Mouse (Mus musculus) forebrain, embryonic 14.5 days (tissue): Measurements from ENCODE around the gene Odf3. TPM values are rescaled to one million over a fixed set of nuclear protein-coding genes. Genes with fewer than 3 reads are reported as not detected.

Source experiments
- ATAC-seq: fragments of 200-750 bp; cut with Nextera tagmentation; 2 replicates; pipeline ENCODE4 v1.8.0; 2017; ENCODE audit warnings: mild to moderate bottlenecking, moderate library complexity
- DNase-seq: peaks from one replicate; pipeline ENCODE4 v3.0.0-alpha.2; 2015; ENCODE audit warnings: low spot score
- H3K27ac ChIP-seq: fragments of 300-500 bp; sonication (generic); 2 replicates; pipeline ENCODE4 v1.5.1; 2014; ENCODE audit warnings: low read depth, mild to moderate bottlenecking, control low read depth, low read length, moderate library complexity
- H3K27me3 ChIP-seq: fragments of 300-500 bp; sonication (generic); replicated peaks from 2 replicates; pipeline ENCODE4 v1.6.1; 2014; ENCODE audit warnings: low read length, control low read depth, mixed read lengths; ENCODE audit not compliant: control insufficient read depth, insufficient read depth
- H3K36me3 ChIP-seq: fragments of 300-500 bp; sonication (generic); 2 replicates; pipeline ENCODE4 v1.6.1; 2014; ENCODE audit warnings: low read length, control low read depth; ENCODE audit not compliant: control insufficient read depth, insufficient read depth
- H3K4me1 ChIP-seq: fragments of 300-500 bp; sonication (generic); 2 replicates; pipeline ENCODE4 v1.6.1; 2014; ENCODE audit warnings: antibody characterized with exemption, low read length, control low read depth; ENCODE audit not compliant: control insufficient read depth, insufficient read depth
- H3K4me2 ChIP-seq: fragments of 300-500 bp; sonication (generic); 2 replicates; pipeline ENCODE4 v1.6.1; 2014; ENCODE audit warnings: mild to moderate bottlenecking, control low read depth, low read length
- H3K4me3 ChIP-seq: fragments of 300-500 bp; sonication (generic); 2 replicates; pipeline ENCODE4 v1.5.1; 2014; ENCODE audit warnings: low read depth, low read length, control low read depth
- H3K9ac ChIP-seq: fragments of 300-500 bp; sonication (generic); 2 replicates; pipeline ENCODE4 v1.6.1; 2014; ENCODE audit warnings: mild to moderate bottlenecking, low read length, control low read depth, moderate library complexity
- H3K9me3 ChIP-seq: fragments of 300-500 bp; sonication (generic); replicated peaks from 2 replicates; pipeline ENCODE4 v1.6.1; 2016; ENCODE audit warnings: low read length, control low read depth, mixed read lengths; ENCODE audit not compliant: control insufficient read depth
- WGBS: fragments of 180-500 bp; shearing (Covaris S2); extraction: QIAGEN DNeasy Blood & Tissue Kit; methylation state at CpG from one replicate; pipeline ENCODE4 v1.1.7; 2014; 5-methylcytosine and 5-hydroxymethylcytosine counted together
- polyA plus RNA-seq: library from polyadenylated mRNA; unstranded; fragments of >200 nt; fragmentation: Nextera tagmentation; extraction: Ambion mirVana; gene quantifications from 2 replicates; pipeline ENCODE4 v1.2.1, GENCODE M21; 2014

The Odf3 gene
- polyA plus RNA-seq: not detected in 2 replicates

DNA sequence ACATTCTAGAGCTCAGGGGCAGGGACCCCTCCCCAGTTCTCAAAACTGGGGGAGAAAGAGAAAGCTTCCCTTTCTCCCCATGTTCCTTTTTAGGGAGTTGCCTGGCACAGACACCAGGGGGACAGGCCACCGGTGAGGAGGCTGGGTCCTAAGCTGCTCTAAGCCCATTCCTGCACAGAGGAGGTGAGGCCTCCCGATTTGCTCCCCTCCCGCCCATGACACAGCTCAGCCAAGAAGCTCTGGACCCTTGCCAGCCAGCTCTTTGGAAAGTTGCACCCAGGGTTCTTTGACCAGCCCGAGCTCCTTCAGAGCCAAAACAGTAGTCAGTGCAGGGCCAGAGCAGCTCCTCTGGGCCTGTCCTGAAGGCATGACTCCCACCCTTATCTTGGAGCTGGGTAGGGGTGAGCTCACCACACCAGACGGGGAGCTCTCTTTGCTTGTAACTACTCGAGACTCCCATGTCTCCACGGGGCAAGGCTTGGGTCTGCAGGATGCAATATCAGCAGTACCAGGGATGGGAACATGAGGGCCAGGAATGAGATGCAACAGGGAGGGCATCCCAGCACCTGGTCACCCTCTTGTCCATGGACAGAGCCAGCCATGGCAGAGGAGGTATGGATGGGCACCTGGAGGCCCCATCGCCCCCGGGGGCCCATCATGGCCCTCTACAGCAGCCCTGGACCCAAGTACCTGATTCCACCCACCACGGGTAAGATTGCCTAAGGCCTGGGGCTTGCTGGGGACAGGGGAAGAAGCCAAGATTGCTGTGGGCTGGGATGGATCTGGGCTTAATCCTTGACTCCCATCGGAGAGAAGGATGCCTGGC, at the start of gene Odf3:
Gene Odf3 (plus strand): TSS at position 51 of the 826 bp plus-strand sequence.
- DNase-seq (peak; percentile 32), ATAC-seq (no peak)
- H3K27ac ChIP-seq: no peak within 1 kb of the TSS
- H3K27me3 ChIP-seq: 0 out of 2 replicates have a peak, but pooled peaks cover 3% of the 10 kb centered on the region
- H3K9me3 ChIP-seq: no peaks in the 10 kb centered on the region
- H3K9ac ChIP-seq: no peak within 1 kb of the TSS
- H3K4me2 ChIP-seq: no peak within 1 kb of the TSS
- WGBS: 59% methylated on average over 11 of the region's 11 CpGs
- H3K4me1 ChIP-seq: no peaks in the 10 kb centered on the region
- peaks cover 20% of the 10 kb centered on the region for H3K36me3 ChIP-seq
- no peak within 1 kb of the TSS for H3K4me3 ChIP-seq

DNA sequence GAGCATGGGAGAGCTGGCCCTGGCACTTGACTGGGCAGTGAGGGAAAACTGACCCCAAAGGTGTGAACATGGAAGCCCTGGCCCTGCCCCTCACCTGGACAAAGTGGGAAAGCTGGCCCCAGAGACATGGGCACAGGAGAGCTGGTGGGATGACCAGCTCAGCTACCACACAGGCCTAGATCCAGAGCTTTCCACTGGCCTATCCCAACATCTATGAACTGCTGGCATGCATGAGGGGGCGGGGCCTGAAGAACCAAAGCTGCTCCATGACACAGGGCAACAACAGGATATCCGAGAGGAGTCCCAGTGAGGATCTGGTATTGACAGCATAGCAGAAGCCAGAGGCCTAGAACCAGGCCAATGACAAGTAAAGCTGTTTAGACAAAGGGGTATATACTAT, 49.4 kb upstream of the Odf3 start:
- Histone ChIP-seq H3K27me3 (no peaks in the 10 kb centered on the region), H3K9ac (no peak overlapping the region), H3K9me3 (no peaks in the 10 kb centered on the region), H3K4me2 (no peak overlapping the region), H3K36me3 (no peaks in the 10 kb centered on the region), H3K27ac (no peak overlapping the region), H3K4me1 (no peaks in the 10 kb centered on the region), H3K4me3 (no peak overlapping the region)
- DNase-seq (no peak), ATAC-seq (no peak)
- WGBS: 70% methylated on average over 2 of the region's 2 CpGs

DNA sequence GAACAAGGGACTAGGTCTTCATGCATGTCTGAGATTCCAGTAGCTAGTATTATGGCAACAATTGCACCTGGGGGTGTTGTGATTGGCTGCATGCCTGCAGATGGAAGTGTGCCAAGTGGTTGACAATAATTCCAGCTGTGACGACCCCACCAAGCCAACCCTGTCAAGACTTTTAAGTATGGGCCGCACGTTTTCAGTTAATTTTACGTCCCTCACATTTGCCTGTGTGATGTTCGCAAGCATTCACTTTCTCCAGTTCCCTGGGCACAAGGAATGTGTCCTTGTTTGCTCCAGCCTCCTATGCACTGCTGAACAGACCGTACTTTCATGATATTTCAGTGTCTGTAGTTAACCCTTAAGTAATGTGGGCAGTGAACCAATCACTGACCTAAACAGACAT, 45.0 kb upstream of the Odf3 start:
- H3K4me1 ChIP-seq: no peaks in the 10 kb centered on the region
- DNase-seq (no peak), ATAC-seq (no peak)
- H3K9me3 ChIP-seq: no peaks in the 10 kb centered on the region
- H3K9ac ChIP-seq: no peak overlapping the region
- no peaks in the 10 kb centered on the region for H3K36me3 ChIP-seq
- H3K4me2 ChIP-seq: no peak overlapping the region
- H3K27ac ChIP-seq: no peak overlapping the region
- H3K27me3 ChIP-seq: no peaks in the 10 kb centered on the region
- WGBS: 70% methylated on average over 6 of the region's 6 CpGs
- H3K4me3 ChIP-seq: no peak overlapping the region

DNA sequence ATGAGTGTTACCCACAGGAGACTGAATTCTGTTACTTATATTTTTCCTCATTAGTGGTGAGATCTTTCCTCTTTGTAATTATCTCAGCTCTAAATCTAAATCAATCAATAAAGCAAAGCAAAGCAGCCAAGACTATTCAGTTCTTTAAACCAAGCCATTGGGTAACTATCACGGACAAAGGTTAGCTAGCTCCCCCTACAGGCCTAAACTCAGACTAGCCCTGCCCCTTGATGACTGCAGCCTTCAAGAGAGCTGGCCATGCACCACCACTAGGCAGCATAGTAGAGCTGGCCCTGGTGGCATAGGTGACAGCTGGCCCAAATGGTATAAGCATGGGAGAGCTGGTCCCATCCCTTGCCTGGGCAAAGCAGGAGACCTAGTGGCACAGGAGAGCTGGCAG, 41.9 kb upstream of the Odf3 start:
- no peak overlapping the region for H3K9ac ChIP-seq
- no peaks in the 10 kb centered on the region for H3K27me3 ChIP-seq
- no peak overlapping the region for H3K27ac ChIP-seq
- H3K9me3 ChIP-seq: no peaks in the 10 kb centered on the region
- 17% methylated on average over 1 of the region's 1 CpGs for WGBS
- no peak overlapping the region for H3K4me3 ChIP-seq
- H3K4me1 ChIP-seq: no peaks in the 10 kb centered on the region
- ATAC-seq (no peak), DNase-seq (peak; percentile 16)
- no peak overlapping the region for H3K4me2 ChIP-seq
- peaks cover 3% of the 10 kb centered on the region; the same call in 1 of the 2 replicates for H3K36me3 ChIP-seq

DNA sequence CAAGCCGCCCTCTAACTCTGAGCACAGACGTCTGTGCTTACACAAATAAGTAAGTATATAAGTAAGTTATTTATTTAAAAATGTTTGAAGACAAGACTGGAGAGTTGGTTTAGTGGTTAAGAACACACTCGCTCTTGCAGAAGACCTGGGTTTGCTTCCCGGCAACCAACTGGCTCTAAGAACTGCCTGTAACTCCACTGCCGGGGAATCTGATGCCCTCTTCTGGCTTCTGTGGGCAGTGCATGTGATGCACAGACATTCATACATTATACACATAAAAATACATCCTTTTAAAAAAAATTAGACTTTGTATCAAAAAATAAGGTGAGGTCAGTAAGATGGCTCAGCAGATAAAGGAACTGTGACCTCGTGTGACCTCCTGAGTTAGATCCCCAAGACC, 37.1 kb upstream of the Odf3 start:
- no peaks in the 10 kb centered on the region for H3K4me1 ChIP-seq
- DNase-seq (no peak), ATAC-seq (no peak)
- H3K27ac ChIP-seq: no peak overlapping the region
- H3K36me3 ChIP-seq: peaks cover 21% of the 10 kb centered on the region
- H3K9ac ChIP-seq: no peak overlapping the region
- no peaks in the 10 kb centered on the region for H3K9me3 ChIP-seq
- 90% methylated on average over 6 of the region's 6 CpGs for WGBS
- H3K4me3 ChIP-seq: no peak overlapping the region
- no peaks in the 10 kb centered on the region for H3K27me3 ChIP-seq
- no peak overlapping the region for H3K4me2 ChIP-seq

DNA sequence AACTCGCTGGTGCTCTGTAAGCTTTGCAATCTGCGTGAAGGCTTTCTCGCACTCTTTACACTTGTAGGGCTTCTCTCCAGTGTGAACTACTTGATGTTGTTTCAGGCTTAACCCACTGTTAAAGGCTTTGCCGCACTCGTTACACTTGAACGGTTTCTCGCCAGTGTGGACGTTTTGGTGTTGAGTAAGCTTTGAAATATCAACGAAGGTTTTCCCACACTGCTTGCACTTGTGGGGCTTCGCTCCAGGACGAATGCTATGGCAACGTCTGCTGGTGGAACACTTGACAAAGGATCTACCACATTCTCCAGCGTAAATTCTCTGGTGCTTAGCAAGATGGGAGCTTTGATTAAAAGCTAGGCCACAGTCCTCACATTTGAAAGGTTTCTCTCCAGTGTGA, 35.9 kb upstream of the Odf3 start:
- H3K4me3 ChIP-seq: no peak overlapping the region
- no peak for DNase-seq
- no peaks in the 10 kb centered on the region for H3K9me3 ChIP-seq
- H3K4me2 ChIP-seq: no peak overlapping the region
- H3K27me3 ChIP-seq: no peaks in the 10 kb centered on the region
- H3K9ac ChIP-seq: no peak overlapping the region
- no peaks in the 10 kb centered on the region for H3K4me1 ChIP-seq
- WGBS: 85% methylated on average over 13 of the region's 13 CpGs
- H3K27ac ChIP-seq: no peak overlapping the region
- H3K36me3 ChIP-seq: peaks cover 21% of the 10 kb centered on the region
- ATAC-seq: no peak

DNA sequence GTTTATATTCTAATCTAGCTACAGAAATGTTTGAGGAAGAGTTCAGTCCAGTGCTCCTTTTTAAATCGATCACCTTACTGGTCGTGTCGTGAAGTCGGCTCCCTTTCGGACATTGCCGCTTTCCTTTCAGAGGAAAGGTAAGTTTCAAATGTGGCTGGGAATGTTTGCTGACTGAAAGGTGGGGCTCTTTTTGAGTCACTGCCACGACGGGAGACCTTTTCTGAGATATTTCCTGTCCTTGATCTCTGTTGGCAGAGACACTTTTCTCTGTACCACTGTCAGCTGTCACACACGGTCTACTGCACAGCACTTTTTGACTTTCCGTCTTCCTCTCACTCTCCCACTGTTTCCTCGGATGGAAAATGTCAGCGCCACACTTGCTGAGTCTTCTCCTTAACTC, 34.8 kb upstream of the Odf3 start:
- H3K4me3 ChIP-seq: no peak overlapping the region
- ATAC-seq (no peak), DNase-seq (no peak)
- WGBS: 90% methylated on average over 12 of the region's 12 CpGs
- no peaks in the 10 kb centered on the region for H3K4me1 ChIP-seq
- H3K4me2 ChIP-seq: no peak overlapping the region
- no peaks in the 10 kb centered on the region for H3K9me3 ChIP-seq
- no peak overlapping the region for H3K27ac ChIP-seq
- no peak overlapping the region for H3K9ac ChIP-seq
- H3K27me3 ChIP-seq: no peaks in the 10 kb centered on the region
- H3K36me3 ChIP-seq: peaks cover 21% of the 10 kb centered on the region

DNA sequence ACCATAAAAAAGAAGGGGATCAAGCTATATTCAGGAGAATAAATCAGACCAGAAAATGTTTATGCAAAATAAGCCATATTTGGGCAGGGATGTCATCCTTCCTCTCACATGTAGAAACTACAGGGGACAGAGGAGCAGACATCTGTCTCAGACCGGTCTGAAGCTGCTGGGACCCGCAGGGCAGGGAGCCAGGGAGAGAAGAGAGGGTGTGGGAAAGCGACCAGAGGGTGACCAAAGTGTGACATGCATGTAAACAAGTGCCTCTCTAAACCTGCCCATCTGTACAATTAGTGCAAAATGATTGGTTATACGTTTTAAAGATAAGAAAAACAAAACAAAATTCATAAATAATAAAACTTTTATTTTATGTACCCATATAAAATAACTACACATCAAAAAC, 27.4 kb upstream of the Odf3 start:
- Histone ChIP-seq H3K4me3 (no peak overlapping the region), H3K27ac (no peak overlapping the region), H3K4me2 (no peak overlapping the region), H3K36me3 (no peaks in the 10 kb centered on the region; the same call in 1 of the 2 replicates), H3K9ac (no peak overlapping the region), H3K4me1 (no peaks in the 10 kb centered on the region), H3K9me3 (no peaks in the 10 kb centered on the region), H3K27me3 (no peaks in the 10 kb centered on the region)
- DNase-seq (no peak), ATAC-seq (no peak)
- 71% methylated on average over 4 of the region's 4 CpGs for WGBS

DNA sequence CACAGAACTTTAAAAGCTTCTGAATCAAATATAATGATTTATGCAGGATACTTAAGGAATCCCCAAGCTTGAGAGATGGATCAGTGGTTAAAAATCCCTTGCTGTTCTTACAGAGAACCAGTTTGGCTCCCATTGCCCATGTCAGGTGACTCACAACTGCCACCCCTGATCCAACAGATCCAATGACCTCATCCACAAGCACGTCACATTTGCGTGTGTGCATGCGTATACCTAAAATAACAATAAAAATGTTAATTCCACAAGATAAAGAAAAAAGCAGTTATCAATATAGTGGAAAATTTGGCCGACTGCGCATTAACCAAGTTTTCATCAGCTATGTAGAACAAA, 26.3 kb upstream of the Odf3 start:
- DNase-seq: no peak
- Histone ChIP-seq H3K36me3 (no peaks in the 10 kb centered on the region; the same call in 1 of the 2 replicates), H3K9ac (peak overlapping the region; percentile 70), H3K4me1 (no peaks in the 10 kb centered on the region), H3K4me3 (peak overlapping the region; percentile 48), H3K27ac (0 out of 2 replicates have a peak overlapping the region, but pooled peaks have one; percentile 80), H3K9me3 (no peaks in the 10 kb centered on the region), H3K4me2 (peak overlapping the region; percentile 72), H3K27me3 (no peaks in the 10 kb centered on the region)
- 42% methylated on average over 5 of the region's 5 CpGs for WGBS
- 0 out of 2 replicates have a peak, but pooled peaks have one; percentile 10 for ATAC-seq
